Mouse (Mus musculus) lung, postnatal 0 days (tissue): ENCODE data around the gene Gpr55.

Experiments used
- CTCF ChIP-seq: IDR thresholded peaks from 2 replicates; pipeline ENCODE4 v1.5.1; 2016; ENCODE audit warnings: antibody characterized with exemption, mild to moderate bottlenecking
- EP300 ChIP-seq: IDR thresholded peaks from 2 replicates; pipeline ENCODE4 v1.6.1; 2016; ENCODE audit warnings: antibody characterized with exemption, mild to moderate bottlenecking, control low read depth

- TF ChIP-seq CTCF (no peak), EP300 (no peak)
Measured at GRCm38 (mm10) chr1:85969081-85969480, 8.3 kb upstream of the Gpr55 start.
